Mouse (Mus musculus) adrenal gland, postnatal 36 days (tissue): ENCODE results near the gene Polr3c. TPM values are rescaled to one million over a fixed set of nuclear protein-coding genes. Genes with fewer than 3 reads are reported as not detected.
"Not testable (repeated sequence)": the region's sequence is repeated elsewhere in the genome, so short reads cannot be mapped to it uniquely, and the experiment has no call there.

Experiments
- DNase-seq, 2 experiments: peaks; one replicate each; pipeline ENCODE4 v3.0.0; 2021; ENCODE audit warnings: mixed read lengths in 1 of 2
- total RNA-seq, 2 experiments: library from RNA; stranded (reverse); gene quantifications; 2 replicates each; pipeline ENCODE4 v1.2.3; 2021

The Polr3c gene
- total RNA-seq, 2 experiments from 2014 or later = 24.4 to 32.0 TPM

DNA sequence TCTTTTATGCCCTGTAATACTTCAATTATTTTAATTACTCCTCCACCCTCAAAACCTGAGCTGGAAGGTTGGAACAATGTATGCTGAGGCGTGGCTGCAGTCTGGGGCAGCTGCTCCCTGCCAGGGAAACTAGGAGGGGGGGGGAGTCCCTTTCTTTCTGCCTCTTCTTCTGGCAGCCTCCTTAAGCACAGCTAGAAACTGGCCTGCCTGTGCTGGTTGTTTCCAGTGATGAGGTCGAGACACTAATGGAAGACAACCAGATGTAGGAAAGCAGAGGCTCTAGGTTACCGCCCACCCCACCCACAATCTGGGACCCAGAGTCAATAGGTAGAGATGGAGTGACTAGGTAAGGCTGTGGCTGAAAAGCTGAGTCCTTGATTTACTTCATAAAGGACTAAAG lies 51.7 kb downstream of the Polr3c start:
- DNase-seq = no peak

DNA sequence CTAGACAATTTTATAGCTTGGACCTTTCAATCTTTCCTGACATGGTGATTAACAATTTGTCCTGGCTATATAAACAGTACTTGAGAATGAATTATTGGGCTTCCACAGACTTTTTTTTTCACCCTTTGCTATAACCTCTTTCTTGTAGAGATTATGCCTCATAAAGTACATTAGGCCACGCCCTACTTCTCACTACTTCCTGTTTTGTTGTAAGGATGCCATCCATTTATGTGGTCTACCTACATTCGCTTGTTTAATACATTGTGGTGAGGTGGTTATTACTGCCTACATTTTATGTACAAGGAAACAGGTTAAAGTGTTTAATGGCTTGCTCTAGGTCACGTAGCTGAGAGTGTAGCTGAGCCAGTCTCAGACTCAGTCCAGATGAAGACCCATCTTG lies 52.3 kb downstream of the Polr3c start:
- no peak for DNase-seq

DNA sequence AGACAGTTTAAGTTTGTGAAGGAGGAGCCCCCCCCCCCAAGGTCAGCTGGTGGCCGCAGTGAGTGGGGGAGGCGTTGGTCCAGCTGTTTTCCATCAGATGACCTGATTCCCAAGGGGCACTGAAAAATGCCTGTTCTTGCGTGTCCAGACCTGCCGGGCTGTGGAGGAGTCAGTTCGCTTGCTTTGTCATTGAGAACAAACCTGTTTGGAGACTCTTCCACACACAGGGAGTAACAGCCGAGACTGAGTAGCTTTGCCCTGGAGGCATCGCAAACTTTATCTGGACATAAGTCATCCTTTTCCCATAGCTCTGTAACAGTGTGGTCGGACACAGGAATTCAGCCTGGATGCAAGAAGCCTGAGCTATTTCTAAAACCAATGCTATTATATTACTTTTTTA lies 53.0 kb downstream of the Polr3c start:
- DNase-seq = no peak

DNA sequence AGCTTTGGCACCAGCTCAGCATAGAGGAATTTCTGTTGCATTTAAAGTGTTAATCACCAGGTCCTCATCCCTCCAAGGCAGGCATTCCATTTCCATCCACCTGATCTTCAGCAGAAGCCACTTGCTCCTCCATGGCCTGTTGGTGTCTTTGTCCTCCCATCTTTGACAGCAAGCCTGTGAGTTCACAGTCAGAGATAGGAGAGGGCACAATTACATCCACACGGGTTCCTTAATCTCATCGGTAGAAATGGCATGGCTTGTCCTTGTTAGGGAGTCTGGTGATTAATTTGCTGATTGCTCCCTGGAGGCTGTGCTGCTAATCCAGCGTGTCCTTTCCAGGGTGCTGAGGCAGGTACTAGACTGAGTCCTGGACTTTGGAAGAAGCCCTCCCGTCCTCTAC lies 53.9 kb downstream of the Polr3c start:
- DNase-seq = no peak

DNA sequence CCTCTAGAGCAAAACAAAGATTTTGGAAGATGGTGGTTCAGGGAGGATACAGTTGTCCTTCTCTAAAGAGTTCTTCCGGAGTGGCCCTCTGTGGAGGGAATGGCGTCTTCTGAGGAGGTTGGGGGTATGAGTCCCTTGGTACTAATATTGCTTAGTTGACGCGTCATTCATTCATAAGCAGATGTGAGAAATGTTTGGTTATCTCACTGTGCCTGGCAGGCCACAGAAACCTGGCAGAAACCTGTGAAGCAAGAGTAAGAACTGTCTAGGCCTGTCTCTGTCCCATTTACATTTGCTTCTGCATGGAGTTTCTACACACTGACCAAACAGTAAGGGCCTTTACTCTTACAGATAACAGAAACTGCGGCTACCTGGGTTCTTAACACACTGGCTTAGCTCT lies 55.9 kb downstream of the Polr3c start:
- DNase-seq = no peak

DNA sequence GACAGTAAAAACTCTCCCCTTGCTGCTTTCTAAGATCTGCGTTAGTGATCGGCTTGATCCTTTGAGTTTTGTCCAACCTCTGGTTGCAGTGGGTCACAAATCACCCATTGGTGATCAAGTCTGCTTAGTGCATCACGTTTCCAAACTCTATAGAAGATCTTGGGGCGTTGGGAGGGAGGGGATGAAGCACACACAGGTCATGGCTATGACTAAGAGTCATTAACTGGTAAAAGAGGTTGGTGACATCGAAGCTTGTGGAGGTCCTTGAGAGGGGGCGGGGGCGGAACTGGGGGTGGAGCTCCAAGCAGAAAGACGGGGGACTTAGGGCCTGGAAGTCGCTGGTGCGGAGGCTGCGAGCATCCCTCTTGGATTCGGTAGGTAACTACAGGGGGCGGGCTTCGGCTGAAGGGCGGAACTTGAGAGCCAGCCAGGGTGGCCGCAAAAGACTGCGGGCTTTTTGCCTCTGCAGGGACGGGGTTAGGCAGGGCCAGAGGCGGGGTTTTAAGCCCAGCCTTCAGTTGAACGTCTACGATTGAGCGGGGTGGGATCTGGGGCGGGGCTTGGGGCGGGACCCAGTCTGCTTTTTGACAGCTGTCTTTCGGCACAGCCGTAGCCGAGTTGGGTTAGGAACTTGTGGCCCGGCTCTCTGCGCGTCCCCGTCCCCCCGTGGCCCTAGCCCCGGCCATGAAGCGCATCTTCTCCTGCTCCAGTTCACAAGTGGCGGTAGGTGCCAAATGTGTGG lies 57.5 kb downstream of the Polr3c start, which contains the start of gene Ankrd35:
Ankrd35 (plus strand) TSS at position 405 of the 742 bp plus-strand sequence.
- peak; percentile 83 to 84 for DNase-seq

DNA sequence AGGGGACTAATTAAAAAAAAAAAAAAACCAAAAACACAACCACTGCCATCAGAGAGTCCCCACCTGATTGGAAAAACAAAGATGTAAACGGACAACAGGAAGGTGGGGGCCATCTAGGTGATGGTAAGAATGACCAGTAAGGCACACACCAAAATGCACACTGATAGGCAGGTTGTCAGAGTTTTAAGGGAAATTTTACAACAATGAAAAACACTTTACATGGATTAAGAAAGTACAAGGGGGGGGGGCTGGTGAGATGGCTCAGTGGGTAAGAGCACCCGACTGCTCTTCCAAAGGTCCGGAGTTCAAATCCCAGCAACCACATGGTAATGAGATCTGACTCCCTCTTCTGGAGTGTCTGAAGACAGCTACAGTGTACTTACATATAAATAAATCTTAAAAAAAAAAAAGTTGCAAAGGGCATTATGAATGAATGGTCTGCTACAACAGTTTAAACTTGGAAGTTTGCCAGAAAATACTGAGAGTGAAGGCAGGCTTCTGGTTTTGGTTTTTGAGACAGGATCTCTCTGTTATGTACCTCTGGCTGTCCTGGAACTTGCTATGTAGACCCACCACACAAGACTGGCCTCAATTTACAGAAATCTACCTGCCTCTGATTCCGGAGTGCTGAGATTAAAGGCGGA lies 58.9 kb downstream of the Polr3c start:
- DNase-seq = no peak

DNA sequence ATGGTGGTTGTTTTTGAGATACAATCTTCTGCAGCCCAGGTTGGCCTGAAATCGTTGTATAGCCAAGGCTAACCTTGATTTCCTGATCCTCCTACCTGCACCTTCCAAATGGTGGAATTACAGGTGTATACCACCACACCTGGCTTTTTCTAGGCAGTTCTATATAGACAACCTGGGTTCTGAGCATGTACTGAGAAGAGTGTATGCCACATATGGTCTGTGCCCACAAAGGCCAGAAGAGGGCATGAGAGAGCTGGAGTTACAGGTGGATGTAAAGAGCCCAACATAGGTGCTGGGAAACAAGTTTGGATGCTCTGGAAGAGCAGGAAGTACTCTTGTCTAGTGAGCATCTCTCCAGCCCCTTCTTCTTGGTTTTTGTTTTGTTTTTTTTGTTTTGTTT lies 60.1 kb downstream of the Polr3c start:
- DNase-seq = peak; percentile 44 to 48

DNA sequence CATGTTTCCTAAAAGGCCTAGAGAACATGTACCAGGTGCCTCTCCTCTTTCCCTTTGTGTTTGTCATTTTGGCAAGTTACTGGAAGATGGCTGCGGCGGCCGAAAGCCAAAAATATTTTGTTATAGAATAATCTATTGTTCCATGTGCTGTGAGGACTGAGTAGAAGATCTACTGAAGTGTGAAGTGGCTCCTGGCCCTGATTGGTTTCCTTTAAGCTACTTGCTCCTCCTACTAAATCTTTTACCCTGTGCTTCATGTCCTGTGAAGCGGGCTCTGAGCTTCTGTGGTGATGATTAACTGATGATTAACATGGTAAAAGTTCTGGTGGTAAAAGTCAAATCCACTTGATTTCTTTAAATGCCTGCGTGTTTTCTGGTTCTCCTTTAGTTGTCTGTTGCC lies 60.5 kb downstream of the Polr3c start:
- no peak for DNase-seq

DNA sequence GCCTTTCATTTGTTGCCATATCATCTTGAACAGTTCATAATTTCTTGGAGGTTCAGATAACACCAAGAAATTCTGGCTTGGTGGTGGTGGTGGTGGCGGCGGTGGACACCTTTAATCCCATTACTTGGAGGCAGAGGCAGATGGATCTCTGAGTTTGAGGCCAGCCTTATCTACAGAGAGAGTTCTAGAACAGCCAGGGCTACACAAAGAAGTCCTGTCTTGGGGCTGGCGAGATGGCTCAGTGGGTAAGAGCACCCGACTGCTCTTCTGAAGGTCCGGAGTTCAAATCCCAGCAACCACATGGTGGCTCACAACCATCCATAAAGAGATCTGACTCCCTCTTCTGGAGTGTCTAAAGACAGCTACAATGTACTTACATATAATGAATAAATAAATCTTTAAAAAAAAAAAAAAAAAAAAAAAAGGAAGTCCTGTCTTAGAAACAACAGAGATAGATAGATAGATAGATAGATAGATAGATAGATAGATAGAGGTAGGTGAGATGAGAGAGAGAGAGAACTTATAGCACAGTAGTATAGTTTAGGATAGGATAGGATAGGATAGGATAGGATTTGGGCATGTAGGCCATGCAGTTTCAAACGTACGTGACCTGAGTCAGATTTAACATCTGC lies 61.6 kb downstream of the Polr3c start:
- DNase-seq = not testable (repeated sequence)

DNA sequence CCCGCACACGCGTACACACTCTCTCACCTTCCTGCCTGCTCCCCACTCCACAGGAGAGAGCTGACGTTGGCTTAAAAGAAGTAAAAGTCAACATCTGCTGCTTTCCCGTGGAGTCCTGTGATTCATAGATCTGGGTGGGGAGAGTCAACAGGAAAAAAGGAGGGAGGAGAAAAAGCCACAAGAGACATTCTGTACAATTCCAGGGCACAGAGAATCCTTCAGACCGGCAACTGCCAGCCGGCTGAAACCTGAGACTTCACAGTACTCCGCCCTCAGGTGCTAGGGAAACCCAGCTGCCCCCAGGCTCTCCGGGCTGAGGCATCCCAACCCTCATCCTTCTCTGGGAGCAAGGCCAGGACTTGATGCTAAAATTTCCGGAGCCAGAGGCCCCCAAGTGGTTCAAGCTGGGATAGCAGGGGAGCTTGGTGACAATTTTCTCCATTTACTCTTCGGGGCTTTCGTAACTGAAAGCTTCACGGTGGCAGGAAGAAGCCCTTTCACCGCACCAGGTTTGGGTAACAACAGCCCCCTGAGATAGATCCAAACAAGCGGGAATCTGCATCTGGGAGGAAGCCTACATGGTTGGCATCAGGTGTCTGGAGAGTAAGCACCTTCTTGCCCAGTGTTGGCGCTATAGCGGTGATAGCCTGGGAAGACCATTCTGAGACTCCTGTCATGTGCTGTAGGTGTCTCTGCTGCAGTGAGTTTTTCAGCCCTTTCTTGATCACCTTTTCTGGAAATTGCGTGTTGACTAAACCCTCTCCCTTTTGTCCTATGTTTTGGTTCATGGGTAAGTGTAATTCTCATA lies 63.8 kb downstream of the Polr3c start:
- peak; percentile 76 to 85 for DNase-seq

DNA sequence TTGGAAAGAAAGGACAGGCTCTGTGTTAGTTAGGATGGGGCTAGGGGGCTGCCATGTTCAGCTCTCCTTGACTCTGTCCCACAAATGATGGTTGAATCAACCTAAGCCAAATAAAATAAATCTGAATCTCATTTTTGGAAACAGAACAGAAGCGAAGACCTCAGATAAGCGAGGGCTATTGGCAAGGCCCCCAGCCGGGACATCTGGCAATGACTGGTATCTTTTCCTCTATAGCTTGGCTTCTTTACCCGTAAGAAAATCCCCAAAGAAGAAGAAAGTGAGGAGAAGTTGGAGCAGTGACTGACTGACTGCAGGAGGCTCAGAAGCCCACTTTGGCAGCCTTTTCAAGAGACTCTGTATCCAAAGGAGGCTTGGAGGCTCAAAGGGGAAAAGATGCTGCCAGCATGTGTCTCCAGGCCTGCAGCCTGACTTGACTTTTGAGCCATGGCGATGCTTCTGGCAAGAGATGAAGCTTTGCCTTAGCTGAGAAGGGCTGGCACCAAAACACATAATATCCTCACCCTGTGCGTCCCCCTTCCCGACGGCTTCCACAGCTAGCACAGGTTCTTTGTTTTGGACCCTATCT lies 64.6 kb downstream of the Polr3c start:
- peak in 1 of 2 experiments; percentile 16 for DNase-seq

Other genes starting within 250 kb of the Polr3c start
- not detected for gene Hfe2, start 202.5 kb downstream of the Polr3c start, total RNA-seq
- gene Txnip, start 169.7 kb downstream of the Polr3c start, total RNA-seq = 100 to 1,000 TPM; 515 to 572 TPM
- gene Gm16253, start 150.6 kb downstream of the Polr3c start, total RNA-seq = not detected
- 10 to 100 TPM; 29.4 to 33.3 TPM for gene Polr3gl, start 133.4 kb downstream of the Polr3c start, total RNA-seq
- 1 to 10 TPM in 1 of 2 experiments, under 1 TPM in 1; 0.95 to 1.0 TPM for gene Ankrd34a, start 131.0 kb downstream of the Polr3c start, total RNA-seq
- 10 to 100 TPM; 29.3 to 52.1 TPM for gene Lix1l, start 126.5 kb downstream of the Polr3c start, total RNA-seq
- gene Rbm8a, start 97.7 kb downstream of the Polr3c start, total RNA-seq = 10 to 100 TPM; 68.3 to 73.5 TPM
- gene Pex11b, start 92.3 kb downstream of the Polr3c start, total RNA-seq = 10 to 100 TPM; 40.4 to 58.4 TPM
- under 1 TPM; 0.33 to 0.46 TPM for gene Gm42957, start 92.2 kb downstream of the Polr3c start, total RNA-seq
- gene Itga10, start 82.0 kb downstream of the Polr3c start, total RNA-seq = 1 to 10 TPM; 1.3 to 2.3 TPM
- gene Ankrd35, start 57.5 kb downstream of the Polr3c start, total RNA-seq = 1 to 10 TPM; 1.3 to 3.9 TPM
- 10 to 100 TPM; 24.2 to 24.4 TPM for gene Pias3, start 31.2 kb downstream of the Polr3c start, total RNA-seq
- gene Nudt17, start 19.1 kb downstream of the Polr3c start, total RNA-seq = under 1 TPM; 0.49 to 0.66 TPM
- gene Rnf115, start within 50 bp of the Polr3c start, total RNA-seq = 10 to 100 TPM; 37.4 to 43.1 TPM
- gene Pdzk1, start 101.7 kb upstream of the Polr3c start, total RNA-seq = not detected
- under 1 TPM in 1 of 2 experiments, not detected in 1; 0.16 TPM for gene Cd160, start 101.7 kb upstream of the Polr3c start, total RNA-seq
- 1 to 10 TPM in 1 of 2 experiments, under 1 TPM in 1; 0.76 to 3.6 TPM for gene Gja5, start 177.1 kb upstream of the Polr3c start, total RNA-seq
- gene Gpr89, start 177.7 kb upstream of the Polr3c start, total RNA-seq = 10 to 100 TPM; 34.7 to 38.5 TPM
- not detected for gene Gja8, start 198.4 kb upstream of the Polr3c start, total RNA-seq